Mouse (Mus musculus): ENCODE results near the gene Setd2.

The Setd2 gene

GRCm38 (mm10) chr9:110623416-110624195 lies 91.2 kb downstream of the Setd2 start:
- no peak for DNase-seq

GRCm38 (mm10) chr9:110624361-110625166 lies 92.2 kb downstream of the Setd2 start, which contains the start of gene Nradd:
Gene Nradd, minus strand, starts transcription at chr9:110624452.
- peak; percentile 94 for DNase-seq

DNA sequence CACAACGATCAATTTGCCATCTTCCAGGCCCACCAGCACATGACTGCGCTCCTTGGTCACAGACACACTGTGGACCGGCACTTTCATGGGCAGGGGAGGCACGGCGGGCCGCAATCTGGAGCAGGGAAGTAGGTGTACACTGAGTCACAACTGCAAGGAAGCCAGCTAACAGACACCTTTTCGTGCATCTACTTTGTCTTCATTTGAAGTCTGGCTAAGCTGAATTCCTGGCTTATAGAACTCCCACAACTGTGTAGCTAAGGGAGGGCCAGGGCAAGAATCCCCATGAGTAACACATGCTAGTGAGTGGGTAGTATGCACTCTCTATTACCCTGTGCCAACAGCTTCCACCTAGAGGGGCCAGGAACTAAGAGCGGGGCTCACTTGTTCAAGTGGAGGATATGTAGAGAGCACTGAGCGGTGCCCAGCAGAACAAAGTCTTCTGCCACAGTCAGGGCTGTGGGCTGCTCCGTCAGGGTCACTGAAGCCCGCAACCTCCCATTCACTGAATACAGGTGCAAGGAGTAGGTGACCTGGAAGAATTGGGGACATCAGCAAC lies 93.0 kb downstream of the Setd2 start:
- DNase-seq, result no peak

DNA sequence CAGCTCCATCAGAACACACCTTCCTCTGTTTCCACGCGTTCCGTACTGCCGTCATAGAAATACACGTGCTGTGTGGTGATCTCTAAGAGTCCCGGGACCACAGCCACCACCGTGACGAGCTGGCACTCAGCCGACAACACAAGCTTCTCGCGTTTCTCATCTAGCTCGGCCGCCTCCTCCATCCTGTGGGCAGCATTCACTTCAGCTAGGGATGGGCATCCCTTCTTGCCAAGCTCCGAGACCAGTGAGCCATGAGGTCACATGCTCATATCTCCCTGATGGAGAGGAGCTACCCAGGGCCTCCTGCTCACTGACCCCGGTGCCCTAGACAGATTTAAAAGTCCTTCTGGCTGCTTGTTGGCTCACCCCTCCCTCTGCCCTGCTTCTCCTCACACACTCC lies 97.8 kb downstream of the Setd2 start:
- peak; percentile 65 for DNase-seq

- DNase-seq, result peak; percentile 56
Measured at GRCm38 (mm10) chr9:110631191-110631590, 98.8 kb downstream of the Setd2 start.

GRCm38 (mm10) chr9:110631651-110632275 lies 99.4 kb downstream of the Setd2 start:
- DNase-seq, result no peak

DNA sequence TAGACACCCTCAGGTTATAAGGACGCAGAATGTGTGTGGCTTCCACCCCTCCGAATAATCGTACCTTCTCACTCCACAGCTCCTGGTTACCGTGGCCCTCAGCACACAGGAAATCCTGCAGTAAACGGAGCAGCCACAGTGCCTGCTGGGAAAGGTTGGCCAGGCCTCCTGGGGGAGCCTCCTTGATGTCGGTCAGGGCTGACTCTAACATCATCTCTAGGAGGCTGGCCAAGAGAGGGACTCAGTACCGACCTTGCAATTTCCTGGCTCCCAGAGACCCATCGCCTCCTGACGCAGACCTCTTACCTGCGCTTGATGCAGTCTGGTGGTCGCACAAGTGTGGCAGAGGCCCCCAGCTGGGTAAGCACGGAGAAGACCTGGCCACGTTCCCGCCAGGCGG lies 100.3 kb downstream of the Setd2 start:
- no peak for DNase-seq

DNA sequence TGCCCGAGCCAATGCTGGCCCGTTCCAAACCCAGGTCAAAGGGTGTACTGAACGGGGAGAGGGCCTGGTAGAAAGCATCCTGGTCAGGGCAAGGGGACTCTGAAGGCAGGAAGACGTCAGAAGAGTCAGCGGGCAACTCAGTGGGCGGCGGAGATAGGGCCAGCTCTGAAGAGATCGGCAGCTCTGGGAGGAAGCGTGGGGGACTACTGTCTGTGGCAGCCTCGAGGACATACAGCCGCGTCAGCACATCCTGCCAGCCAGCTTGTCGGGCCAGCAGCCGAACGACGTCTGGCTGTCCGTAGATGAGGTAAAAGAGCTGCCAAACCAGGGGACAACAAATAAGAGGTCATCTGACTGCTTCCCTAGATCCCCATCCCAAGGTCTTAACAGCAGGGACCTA lies 101.5 kb downstream of the Setd2 start:
- no peak for DNase-seq

DNA sequence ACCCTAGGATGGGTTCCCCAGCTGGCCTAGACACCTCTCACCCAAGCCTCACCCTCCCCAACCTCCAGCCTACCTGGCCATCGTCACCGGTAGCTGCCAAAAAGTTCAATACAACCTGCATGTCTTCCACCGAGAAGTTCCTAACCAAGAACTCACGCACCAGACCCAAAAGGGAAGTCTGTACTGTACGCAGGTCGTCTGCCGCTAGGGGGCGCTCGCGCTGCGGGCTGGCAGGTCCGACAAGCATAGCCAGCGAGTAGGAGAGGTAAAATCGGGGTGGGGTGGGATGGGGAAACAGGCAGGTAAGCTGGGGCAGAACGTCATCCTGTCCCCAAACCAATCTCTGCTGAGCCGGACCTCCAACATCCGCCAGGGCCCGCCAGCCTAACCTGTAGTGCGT lies 102.8 kb downstream of the Setd2 start:
- DNase-seq, result peak; percentile 89

DNA sequence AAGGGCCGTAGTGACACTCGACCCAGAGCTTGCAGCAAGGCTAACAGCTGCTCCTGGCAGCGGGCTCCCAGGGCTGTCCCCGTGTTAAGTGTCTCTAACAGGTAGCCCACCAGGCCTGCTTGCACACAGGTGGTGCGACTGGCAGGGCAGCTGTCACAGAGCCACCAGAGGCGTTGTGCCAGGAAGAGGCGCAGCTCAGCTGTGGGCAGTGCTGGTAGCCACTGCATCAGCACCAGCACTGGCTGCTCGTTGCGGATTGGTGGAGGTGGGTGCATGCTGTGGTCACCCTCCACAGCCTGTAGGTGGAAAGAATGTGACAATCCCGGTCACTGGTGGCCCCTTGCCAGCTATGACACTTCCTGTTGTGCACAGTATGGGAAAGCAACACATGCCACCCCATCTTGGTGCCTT lies 106.2 kb downstream of the Setd2 start:
- no peak for DNase-seq

- DNase-seq, result no peak
Measured at GRCm38 (mm10) chr9:110641006-110641405, 108.6 kb downstream of the Setd2 start.

DNA sequence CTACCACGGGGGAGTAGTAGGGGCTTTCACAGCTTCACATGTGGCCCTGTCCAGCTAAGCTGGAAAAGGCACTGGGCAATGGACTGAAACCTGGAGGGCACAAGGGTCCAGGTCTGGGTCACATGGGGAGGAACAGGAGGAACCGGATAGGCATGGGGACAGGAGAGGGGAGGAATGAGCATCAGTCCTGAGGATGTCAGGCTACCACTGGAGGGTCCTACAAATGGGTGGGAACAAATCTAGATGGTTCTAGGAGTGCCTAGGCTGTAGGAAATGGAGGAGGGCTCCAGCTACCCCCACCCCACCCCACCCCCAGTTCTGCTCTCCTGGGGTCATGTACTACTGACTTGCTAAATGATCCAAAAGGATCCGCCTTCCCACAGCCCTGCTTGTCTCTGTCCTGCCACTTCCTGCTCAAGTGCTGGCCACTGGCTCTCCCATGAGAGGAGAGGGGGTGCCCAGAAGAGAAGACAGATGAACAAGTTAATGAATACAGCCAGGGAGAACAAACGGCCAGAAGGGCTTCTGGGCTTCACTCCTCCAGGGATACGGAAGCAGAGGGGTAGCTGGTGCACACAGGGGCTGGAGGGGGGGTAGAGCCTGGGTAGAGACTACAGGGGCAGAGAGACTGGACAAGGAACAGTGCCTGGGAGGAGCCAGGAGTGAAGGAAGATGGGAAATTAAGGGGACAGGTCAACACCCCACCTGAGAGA lies 110.6 kb downstream of the Setd2 start:
- peak; percentile 49 for DNase-seq

GRCm38 (mm10) chr9:110643787-110644186 lies 111.4 kb downstream of the Setd2 start:
- peak; percentile 70 for DNase-seq

- no peak for DNase-seq
Measured at GRCm38 (mm10) chr9:110644295-110644694, 111.9 kb downstream of the Setd2 start.

DNA sequence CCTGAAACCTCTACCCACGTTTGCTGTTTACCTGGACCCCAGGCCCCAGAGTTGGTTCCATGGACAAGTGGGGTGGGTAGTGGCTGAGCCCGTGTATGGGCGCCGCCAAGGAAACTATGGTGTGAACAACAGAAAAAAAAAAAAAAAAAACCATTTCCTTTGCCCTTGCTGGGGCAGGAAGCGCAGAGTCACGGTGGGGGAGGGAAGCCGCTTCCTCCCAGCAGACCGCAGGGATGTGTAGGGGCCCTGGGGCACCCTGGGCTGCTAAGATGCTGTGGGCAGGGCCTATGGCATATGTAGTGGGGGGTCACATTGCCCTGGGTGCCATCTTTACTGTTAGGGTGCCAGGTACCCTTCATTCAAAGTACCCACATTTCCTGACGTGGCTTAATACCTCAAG lies 112.8 kb downstream of the Setd2 start:
- no peak for DNase-seq

GRCm38 (mm10) chr9:110649775-110650174 lies 117.4 kb downstream of the Setd2 start:
- DNase-seq, result no peak

DNA sequence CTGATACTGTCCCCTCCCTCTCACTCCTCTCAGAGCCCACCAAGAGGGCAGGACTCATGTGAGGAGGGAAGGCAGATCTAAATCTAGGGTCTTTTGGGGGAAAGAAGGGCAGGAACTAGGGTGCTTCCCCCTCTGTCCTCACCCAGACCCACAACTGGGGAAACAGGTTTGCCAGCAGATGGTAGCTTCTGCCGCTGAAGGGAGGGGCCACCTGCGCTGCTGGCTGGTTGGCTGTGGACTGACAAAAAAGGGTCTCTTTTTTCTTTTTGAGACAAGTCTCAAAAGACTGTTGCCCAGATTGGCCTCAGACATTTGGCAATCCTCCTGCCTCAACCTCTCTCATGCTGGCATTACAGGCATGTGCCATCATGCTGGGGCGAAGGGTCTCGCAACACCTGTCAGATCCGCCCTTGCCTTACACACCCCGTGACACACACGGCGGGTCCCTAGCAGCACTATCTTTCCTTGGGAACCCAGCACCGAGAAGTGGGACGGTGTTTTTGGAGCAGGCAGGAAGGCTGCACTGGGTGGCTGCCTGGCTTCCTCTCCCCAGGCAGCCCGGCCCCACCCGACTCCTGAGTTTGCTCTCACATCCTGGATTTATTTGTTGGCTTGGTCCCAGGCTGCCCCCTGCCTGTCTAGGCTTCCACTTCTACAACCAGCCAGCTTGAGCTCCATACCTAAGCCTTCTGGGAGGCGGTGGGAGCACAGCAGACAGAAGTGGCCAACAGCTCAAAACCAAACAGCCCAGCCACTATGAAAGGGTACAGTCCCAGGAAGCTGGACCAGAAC lies 119.7 kb downstream of the Setd2 start:
- DNase-seq, result peak; percentile 81

GRCm38 (mm10) chr9:110652963-110653654 lies 120.7 kb downstream of the Setd2 start:
- DNase-seq, result no peak

GRCm38 (mm10) chr9:110653655-110654461 lies 121.5 kb downstream of the Setd2 start, which contains the start of gene Nbeal2:
Gene Nbeal2, minus strand, starts transcription at chr9:110654161.
- peak; percentile 97 for DNase-seq

All from kidney, postnatal 14 days (tissue).